Mouse (Mus musculus): Measurements from ENCODE around the gene Defa17. TPM values are rescaled to one million over a fixed set of nuclear protein-coding genes. Genes with fewer than 3 reads are reported as not detected.

Gene Defa17
- not detected for polyA plus RNA-seq (2017; shearing (Covaris generic))

DNA sequence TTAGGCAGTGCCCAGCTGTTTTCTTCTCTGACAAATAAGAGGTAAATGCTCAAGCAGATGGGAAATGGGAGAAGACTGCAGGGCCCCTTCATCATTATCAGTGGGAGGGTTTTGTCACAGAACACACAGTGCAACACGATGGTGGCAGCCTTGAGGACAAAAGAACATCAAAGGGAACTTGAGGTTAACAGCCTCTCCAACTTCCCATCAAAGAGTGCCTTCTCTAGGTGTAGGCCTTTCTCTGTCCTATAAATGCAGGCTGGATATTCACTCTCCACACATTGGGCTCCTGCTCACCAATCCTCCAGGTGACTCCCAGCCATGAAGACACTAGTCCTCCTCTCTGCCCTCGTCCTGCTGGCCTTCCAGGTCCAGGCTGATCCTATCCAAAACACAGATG lies at the start of gene Defa17:
TSS of gene Defa17 (plus strand) at position 301 of the 400 bp plus-strand sequence.

GRCm38 (mm10) chr8:21617883-21618282 lies 37.7 kb upstream of the Defa17 start, which contains the start of gene Defa26:
Gene Defa26, plus strand, starts transcription at chr8:21618183.

GRCm38 (mm10) chr8:21665497-21665896 lies 9.9 kb downstream of the Defa17 start, which contains the start of gene Defa34:
Gene Defa34, plus strand, starts transcription at chr8:21665797.

GRCm38 (mm10) chr8:21703545-21703944 lies 48.0 kb downstream of the Defa17 start, which contains the start of gene AY761184:
Gene AY761184, minus strand, starts transcription at chr8:21703645.

Other genes starting within 250 kb of the Defa17 start
- not detected for gene Defa36, start 228.4 kb upstream of the Defa17 start, polyA plus RNA-seq (2017; shearing (Covaris generic))
- not detected for gene Gm7849, start 199.2 kb upstream of the Defa17 start, polyA plus RNA-seq (2017; shearing (Covaris generic))
- gene Defa20, start 146.5 kb upstream of the Defa17 start, polyA plus RNA-seq (2017; shearing (Covaris generic)): not detected
- gene Defa32, start 126.7 kb upstream of the Defa17 start, polyA plus RNA-seq (2017; shearing (Covaris generic)): not detected
- gene Defa37, start 90.4 kb upstream of the Defa17 start, polyA plus RNA-seq (2017; shearing (Covaris generic)): not detected
- not detected for gene Defa28, start 72.8 kb upstream of the Defa17 start, polyA plus RNA-seq (2017; shearing (Covaris generic))
- gene Gm7861, start 61.3 kb upstream of the Defa17 start, polyA plus RNA-seq (2017; shearing (Covaris generic)): not detected
- gene Defa26, start 37.6 kb upstream of the Defa17 start, polyA plus RNA-seq (2017; shearing (Covaris generic)): not detected
- not detected for gene Defa34, start 10.0 kb downstream of the Defa17 start, polyA plus RNA-seq (2017; shearing (Covaris generic))
- gene AY761184, start 47.9 kb downstream of the Defa17 start, polyA plus RNA-seq (2017; shearing (Covaris generic)): not detected
- not detected for gene Defa24, start 78.7 kb downstream of the Defa17 start, polyA plus RNA-seq (2017; shearing (Covaris generic))
- gene Defb50, start 167.8 kb downstream of the Defa17 start, polyA plus RNA-seq (2017; shearing (Covaris generic)): not detected
- not detected for gene Defb2, start 184.1 kb downstream of the Defa17 start, polyA plus RNA-seq (2017; shearing (Covaris generic))
- gene Defb10, start 203.1 kb downstream of the Defa17 start, polyA plus RNA-seq (2017; shearing (Covaris generic)): not detected
- gene Defb9, start 229.6 kb downstream of the Defa17 start, polyA plus RNA-seq (2017; shearing (Covaris generic)): not detected